12 mouse cellular contexts compared by ENCODE assay signal in genomic region chr13:56073186-56073585, GRCm38 (mm10).
DNase-seq lines count a peak whose midpoint lies in the region; ATAC-seq lines count a peak whose summit lies in the region.
"Had no signal": no experiment of that assay in that cellular context is flagged by ENCODE, and none has a peak within 500 bp of the region (broad histone marks: within the 10 kb centered on the region; RNA-seq: fewer than 3 reads in every experiment).

No protein-coding gene starts in this region.

- intact Hi-C loops in left cerebral cortex, postnatal 4 days (cut with DNase I) = loop anchor here (10.0 kb wide), 2 partner anchors 238 to 358 kb away; partner anchors contain the start of genes Pitx1 and Txndc15
- intact Hi-C loops in heart, postnatal 36 days (cut with DNase I) = no loop called here

- peak; percentile 16 for DNase-seq in cerebellum, adult 11 months
- peak; percentile 40 for DNase-seq in left cerebral cortex, postnatal 4 days
- no peak for DNase-seq in left cerebral cortex, adult 8-10 months (ENCODE audit: low spot score in 2 of 2)
- peak; percentile 35 to 59 for DNase-seq in cerebellum, postnatal 25 days
- DNase-seq in heart, postnatal 36 days = no peak
- no peak for DNase-seq in gastrocnemius, postnatal 25 days
- DNase-seq: adrenal gland, postnatal 10 days; heart, adult 18-20 months; heart, postnatal 10 days; kidney, adult 2 months had no signal

- ATAC-seq in cerebellum, adult (ENCODE audit: insufficient number of reproducible peaks, low FRiP score, low TSS enrichment) = no peak
- ATAC-seq: intestine, embryonic 16.5 days had no signal

Comparison
In these comparisons a context has a peak if more than half of its experiments do, and no peak if none do; other contexts are left out.
1. DNase-seq: peak in cerebellum, adult 11 months (single experiment), left cerebral cortex, postnatal 4 days (single experiment) and cerebellum, postnatal 25 days (2 of 2); none in left cerebral cortex, adult 8-10 months (0 of 2), heart, postnatal 36 days (0 of 2) and gastrocnemius, postnatal 25 days (single experiment).